Mouse (Mus musculus): ENCODE results near the gene Aars2. TPM values are rescaled to one million over a fixed set of nuclear protein-coding genes. Genes with fewer than 3 reads are reported as not detected.

Aars2 gene
- polyA plus RNA-seq, 1 experiment: 29.1 TPM

DNA sequence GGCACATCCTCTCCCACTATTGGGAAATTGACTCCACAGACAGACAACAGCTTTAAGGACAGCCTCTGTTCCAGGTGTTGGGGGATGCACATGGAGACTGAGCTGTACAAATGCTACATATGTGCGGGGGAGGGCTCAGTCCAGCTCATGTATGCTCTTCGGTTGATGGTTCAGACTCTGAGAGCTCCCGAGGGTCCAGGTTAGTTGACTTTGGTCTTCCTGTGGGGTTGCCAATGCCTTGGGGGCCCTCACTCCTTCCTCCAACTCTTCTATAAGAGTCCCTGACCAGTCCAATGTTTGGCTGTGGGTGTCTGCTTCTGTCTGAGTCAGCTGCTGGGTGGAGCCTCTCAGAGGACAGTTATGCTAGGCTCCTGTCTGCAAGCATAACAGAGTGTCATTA, 46.4 kb downstream of the Aars2 start:
- H3K27ac ChIP-seq (ENCODE audit: insufficient read depth, low read length): no peak overlapping the region
- H3K4me3 ChIP-seq (ENCODE audit: insufficient read depth, low read length): no peak overlapping the region
- H3K4me1 ChIP-seq (ENCODE audit: control insufficient read depth, insufficient read depth, low read length): peaks cover 3% of the 10 kb centered on the region; the same call in 1 of the 2 replicates
- no peak for TF ChIP-seq POLR2A (IDR thresholded peaks at IDR 0.05; ENCODE audit: extremely low read depth, insufficient read depth, low read length)
- TF ChIP-seq CTCF (IDR thresholded peaks at IDR 0.05; ENCODE audit: extremely low read depth, insufficient read depth, low read length): no peak

DNA sequence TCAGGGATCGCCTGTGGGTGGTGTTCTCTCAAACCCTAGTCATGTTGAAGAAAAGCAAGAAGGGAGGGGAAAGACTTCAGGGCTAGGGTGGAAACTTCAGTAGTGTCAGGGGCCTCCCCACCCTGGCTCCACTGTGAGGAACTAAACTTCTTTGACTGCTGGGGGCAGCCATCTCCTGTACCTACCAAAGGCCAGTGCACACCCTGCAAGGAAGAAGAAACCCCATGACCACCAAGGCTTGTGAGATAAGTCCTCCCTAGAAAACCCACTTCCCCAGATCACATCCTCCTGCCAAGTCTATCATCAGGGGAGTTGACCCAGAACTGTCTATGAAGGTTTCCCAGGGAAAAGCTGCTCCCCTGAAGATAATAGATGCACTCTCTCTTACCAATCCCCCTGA, 47.8 kb downstream of the Aars2 start:
- no peak overlapping the region for H3K4me3 ChIP-seq (ENCODE audit: insufficient read depth, low read length)
- 0 out of 2 replicates have a peak, but pooled peaks cover 2% of the 10 kb centered on the region for H3K4me1 ChIP-seq (ENCODE audit: control insufficient read depth, insufficient read depth, low read length)
- no peak overlapping the region for H3K27ac ChIP-seq (ENCODE audit: insufficient read depth, low read length)
- no peak for TF ChIP-seq CTCF (IDR thresholded peaks at IDR 0.05; ENCODE audit: extremely low read depth, insufficient read depth, low read length)
- no peak for TF ChIP-seq POLR2A (IDR thresholded peaks at IDR 0.05; ENCODE audit: extremely low read depth, insufficient read depth, low read length)

DNA sequence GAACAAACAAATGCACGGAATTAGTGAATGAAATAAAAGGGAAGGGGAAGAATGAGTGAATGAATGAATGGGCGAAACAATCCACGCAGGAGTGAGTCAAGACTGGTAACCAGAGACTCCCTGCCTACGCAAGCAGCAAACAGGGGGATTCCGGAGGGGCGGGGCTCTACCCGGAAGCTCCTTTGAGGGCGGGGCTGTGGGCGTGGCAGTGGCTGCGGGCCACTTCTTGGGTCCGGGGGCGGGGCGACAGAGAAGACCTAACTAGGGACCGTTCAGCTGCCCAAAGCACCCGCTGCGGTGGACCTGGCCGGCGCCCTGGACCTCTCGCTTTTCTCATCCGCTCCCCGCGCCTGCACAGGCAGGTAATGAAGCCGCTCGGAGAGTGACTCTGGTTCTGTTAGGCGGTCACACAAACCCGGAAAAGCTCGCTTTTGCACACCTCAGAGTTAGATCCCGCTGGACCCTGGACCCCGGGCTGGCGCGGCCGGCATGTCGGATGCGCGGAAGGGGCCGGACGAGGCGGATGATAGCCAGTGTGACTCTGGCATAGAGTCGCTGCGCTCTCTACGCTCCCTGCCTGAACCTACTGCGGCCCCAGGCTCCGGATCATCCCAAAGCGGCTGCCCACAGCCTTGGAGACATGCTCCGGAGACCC, 48.9 kb downstream of the Aars2 start, which contains the start of gene Nfkbie:
Gene Nfkbie, plus strand, starts transcription at position 252 of the 655 bp plus-strand sequence.
- H3K27ac ChIP-seq (ENCODE audit: insufficient read depth, low read length): no peak within 1 kb of the TSS

DNA sequence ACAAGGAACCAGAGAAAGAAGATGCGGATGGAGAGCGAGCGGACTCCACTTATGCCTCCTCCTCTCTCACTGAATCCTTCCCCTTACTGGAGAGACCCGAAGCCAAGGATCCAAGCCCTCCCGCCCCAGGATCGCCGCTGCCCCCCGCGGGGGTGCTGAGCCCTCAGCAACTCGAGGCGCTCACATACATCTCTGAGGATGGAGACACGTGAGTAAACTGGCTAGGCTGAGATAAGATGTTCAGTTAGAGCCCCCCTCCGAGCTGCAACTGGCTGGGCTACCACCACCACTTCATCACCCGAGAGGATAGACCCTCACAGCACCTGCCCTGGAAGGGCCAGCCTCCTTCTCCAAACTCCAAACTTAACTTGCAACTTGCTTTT, 49.5 kb downstream of the Aars2 start:
- H3K27ac ChIP-seq (ENCODE audit: insufficient read depth, low read length): no peak overlapping the region

More for the DNA sequence above, 48.9 kb downstream of the Aars2 start, which contains the start of gene Nfkbie:
- TF ChIP-seq POLR2A (IDR thresholded peaks at IDR 0.05; ENCODE audit: extremely low read depth, insufficient read depth, low read length): no peak
- TF ChIP-seq CTCF (IDR thresholded peaks at IDR 0.05; ENCODE audit: extremely low read depth, insufficient read depth, low read length): no peak
- Histone ChIP-seq H3K4me3 (ENCODE audit: insufficient read depth, low read length) (peak within 1 kb of the TSS; percentile 48), H3K4me1 (ENCODE audit: control insufficient read depth, insufficient read depth, low read length) (no peaks in the 10 kb centered on the region)

DNA sequence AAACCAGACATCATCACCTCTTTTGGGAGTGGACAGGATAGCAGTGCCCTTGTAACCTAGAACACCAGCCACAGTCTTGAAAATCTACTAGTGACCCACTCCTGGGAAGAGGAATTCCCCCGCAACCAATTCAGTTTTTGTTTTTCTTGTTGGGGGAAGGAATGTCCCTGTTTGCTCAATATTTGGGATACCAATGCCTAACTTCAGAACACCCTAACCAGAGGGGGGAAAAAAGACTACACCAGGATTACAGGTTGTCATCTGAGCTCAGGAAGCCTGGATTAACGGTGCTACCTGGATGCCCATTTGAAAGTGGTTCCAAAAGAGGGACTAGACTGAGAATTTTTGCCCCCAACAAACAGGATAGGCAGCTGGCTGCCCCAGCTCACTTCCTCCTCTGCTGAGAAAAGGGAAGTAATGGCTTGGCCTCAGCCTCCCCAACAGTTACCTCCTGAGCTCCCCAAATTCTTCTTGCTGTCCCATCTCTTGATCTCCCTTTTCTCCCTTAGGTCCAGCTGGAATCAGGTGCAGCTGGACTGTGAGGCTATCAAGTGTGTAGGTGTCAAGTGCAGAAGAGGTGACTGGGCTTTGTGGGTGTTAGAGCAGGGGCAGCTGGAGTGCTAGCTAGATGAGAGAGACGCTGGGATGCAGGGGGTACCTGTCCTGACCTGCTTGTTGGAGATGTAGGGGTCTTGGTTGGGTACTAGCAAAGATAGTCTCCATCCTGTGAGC, 50.0 kb downstream of the Aars2 start:
- Histone ChIP-seq H3K4me3 (ENCODE audit: insufficient read depth, low read length) (peak overlapping the region; percentile 48; the same call in 1 of the 2 replicates), H3K4me1 (ENCODE audit: control insufficient read depth, insufficient read depth, low read length) (no peaks in the 10 kb centered on the region), H3K27ac (ENCODE audit: insufficient read depth, low read length) (no peak overlapping the region)
- TF ChIP-seq POLR2A (IDR thresholded peaks at IDR 0.05; ENCODE audit: extremely low read depth, insufficient read depth, low read length) (no peak), CTCF (IDR thresholded peaks at IDR 0.05; ENCODE audit: extremely low read depth, insufficient read depth, low read length) (no peak)

More for the DNA sequence above, 49.5 kb downstream of the Aars2 start:
- Histone ChIP-seq H3K4me3 (ENCODE audit: insufficient read depth, low read length) (peak overlapping the region; percentile 48), H3K4me1 (ENCODE audit: control insufficient read depth, insufficient read depth, low read length) (no peaks in the 10 kb centered on the region)
- no peak for TF ChIP-seq CTCF (IDR thresholded peaks at IDR 0.05; ENCODE audit: extremely low read depth, insufficient read depth, low read length)
- TF ChIP-seq POLR2A (IDR thresholded peaks at IDR 0.05; ENCODE audit: extremely low read depth, insufficient read depth, low read length): no peak

DNA sequence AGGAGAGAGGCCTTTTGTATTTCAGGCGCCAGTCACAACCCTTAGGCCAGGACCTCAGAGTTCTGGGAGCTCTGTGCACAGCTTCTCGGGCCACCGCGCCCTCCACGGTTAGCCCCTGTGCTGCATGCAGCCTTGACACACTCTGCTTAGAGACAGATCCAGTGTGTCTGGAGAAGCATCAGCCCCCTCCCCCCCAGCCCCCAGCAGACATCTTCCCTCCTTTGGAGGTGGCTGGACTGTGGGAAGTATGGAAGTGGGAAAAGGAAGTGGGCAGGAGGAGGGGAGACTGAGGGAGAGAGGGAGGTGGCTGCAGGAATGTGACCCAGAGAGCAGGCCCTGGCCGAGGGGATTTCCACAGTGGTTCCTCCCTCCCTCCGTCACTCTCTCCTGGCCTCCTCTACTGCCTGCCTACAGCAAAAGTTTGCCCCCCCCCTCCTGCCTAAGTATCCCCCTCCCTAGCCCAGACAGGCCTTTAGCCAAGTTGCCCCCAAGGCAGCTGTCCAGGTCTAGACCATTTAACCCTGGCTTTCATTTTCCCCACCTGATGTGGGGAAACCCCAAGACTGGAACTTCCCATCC, 50.7 kb downstream of the Aars2 start:
- no peak overlapping the region for H3K27ac ChIP-seq (ENCODE audit: insufficient read depth, low read length)
- H3K4me1 ChIP-seq (ENCODE audit: control insufficient read depth, insufficient read depth, low read length): no peaks in the 10 kb centered on the region
- H3K4me3 ChIP-seq (ENCODE audit: insufficient read depth, low read length): no peak overlapping the region
- no peak for TF ChIP-seq CTCF (IDR thresholded peaks at IDR 0.05; ENCODE audit: extremely low read depth, insufficient read depth, low read length)
- no peak for TF ChIP-seq POLR2A (IDR thresholded peaks at IDR 0.05; ENCODE audit: extremely low read depth, insufficient read depth, low read length)

DNA sequence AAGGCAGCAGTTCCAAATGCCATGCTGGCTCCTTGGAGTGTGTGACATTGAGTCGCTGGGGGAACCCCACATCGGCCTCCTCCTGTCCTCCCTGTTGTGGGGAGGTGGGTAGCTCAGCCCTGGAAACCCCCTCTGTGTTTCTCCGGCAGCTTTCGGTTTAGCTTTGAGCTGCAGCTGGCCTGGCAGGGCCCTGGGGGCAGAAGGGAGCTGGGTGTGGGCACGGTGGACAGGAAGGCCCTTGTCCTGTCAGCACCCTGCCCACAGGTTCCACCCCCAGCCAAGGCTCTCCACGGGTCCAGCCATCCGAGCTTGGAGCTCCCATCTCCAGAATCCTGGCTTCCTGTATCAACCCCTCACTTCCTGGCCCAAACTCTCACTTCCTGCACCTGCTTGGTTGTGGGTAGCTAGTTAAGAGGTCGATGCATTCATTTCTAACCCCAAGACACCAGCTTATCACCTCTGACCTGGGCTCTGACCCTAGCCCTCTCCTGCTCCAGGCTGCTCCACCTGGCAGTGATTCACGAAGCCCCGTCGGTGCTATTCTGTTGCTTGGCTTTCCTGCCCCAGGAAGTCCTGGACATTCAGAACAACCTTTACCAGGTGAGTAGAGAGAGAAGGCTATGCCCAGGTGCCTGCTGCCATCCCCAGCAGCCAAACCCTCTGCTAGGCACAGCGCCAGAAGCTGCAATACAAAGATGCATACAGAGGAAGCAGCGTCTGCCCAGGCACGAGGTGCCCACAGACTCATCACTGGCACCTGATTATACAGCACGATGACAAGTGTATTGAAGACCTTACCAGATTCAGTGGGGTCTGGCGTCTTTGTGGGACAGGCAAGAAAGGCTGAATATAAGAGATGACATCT, 51.6 kb downstream of the Aars2 start:
- TF ChIP-seq POLR2A (IDR thresholded peaks at IDR 0.05; ENCODE audit: extremely low read depth, insufficient read depth, low read length) (no peak), CTCF (IDR thresholded peaks at IDR 0.05; ENCODE audit: extremely low read depth, insufficient read depth, low read length) (no peak)
- H3K27ac ChIP-seq (ENCODE audit: insufficient read depth, low read length): no peak overlapping the region
- H3K4me1 ChIP-seq (ENCODE audit: control insufficient read depth, insufficient read depth, low read length): no peaks in the 10 kb centered on the region
- no peak overlapping the region for H3K4me3 ChIP-seq (ENCODE audit: insufficient read depth, low read length)

DNA sequence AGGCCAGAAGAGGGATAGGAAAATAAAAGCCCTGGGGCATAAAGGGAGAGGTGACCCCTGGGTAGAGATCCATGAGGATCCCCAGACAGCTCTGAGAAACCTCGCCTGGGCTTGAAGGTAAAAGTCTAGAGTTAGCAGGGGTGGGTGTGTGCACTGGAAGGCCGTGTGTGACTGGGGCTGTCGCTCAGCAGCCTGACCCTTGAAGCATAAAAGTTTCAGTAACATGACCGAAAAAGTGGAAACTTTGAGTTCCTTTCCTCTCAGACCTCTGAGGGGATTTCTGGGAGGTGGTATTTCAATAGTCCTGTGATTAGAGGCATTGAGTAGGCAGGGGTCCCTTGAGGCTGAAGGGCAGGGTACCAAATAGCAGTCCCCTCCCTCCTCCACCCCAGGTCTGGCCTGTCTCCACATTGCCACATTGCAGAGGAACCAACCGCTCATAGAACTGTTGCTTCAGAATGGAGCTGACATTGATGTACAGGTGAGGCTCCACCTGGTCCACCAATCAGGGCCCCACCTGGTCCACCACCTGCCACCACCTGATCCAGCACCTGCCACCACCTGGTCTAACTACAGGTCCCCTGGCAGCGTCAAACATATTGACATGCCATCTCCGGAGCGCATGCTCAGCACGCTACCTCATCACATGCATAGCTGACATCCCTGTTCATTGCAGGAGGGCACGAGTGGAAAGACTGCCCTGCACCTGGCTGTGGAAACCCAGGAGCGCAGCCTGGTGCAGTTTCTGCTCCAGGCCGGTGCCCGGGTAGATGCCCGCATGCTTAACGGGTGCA, 53.3 kb downstream of the Aars2 start:
- Histone ChIP-seq H3K4me3 (ENCODE audit: insufficient read depth, low read length) (no peak overlapping the region), H3K27ac (ENCODE audit: insufficient read depth, low read length) (no peak overlapping the region), H3K4me1 (ENCODE audit: control insufficient read depth, insufficient read depth, low read length) (no peaks in the 10 kb centered on the region)
- no peak for TF ChIP-seq POLR2A (IDR thresholded peaks at IDR 0.05; ENCODE audit: extremely low read depth, insufficient read depth, low read length)
- TF ChIP-seq CTCF (IDR thresholded peaks at IDR 0.05; ENCODE audit: extremely low read depth, insufficient read depth, low read length): no peak

All from cortical plate, adult 2 months (tissue).